Mouse (Mus musculus) C2C12 (cell line): ENCODE data around the gene Prkg1. TPM values are rescaled to one million over a fixed set of nuclear protein-coding genes. Genes with fewer than 3 reads are reported as not detected.
A peak's percentile ranks its signal among the peaks of the same experiment; 100 is the strongest.

ENCODE experiments used
- H3K27me3 ChIP-seq: one replicate; pipeline ENCODE4 v1.6.1; 2011; ENCODE audit not compliant: control insufficient read depth, insufficient read depth, insufficient read length
- H3K36me3 ChIP-seq: one replicate; pipeline ENCODE4 v1.6.1; 2011; ENCODE audit not compliant: control insufficient read depth, insufficient read depth
- H3K4me3 ChIP-seq: one replicate; pipeline ENCODE4 v1.5.1; 2011; ENCODE audit warnings: mild to moderate bottlenecking, control low read depth; ENCODE audit not compliant: poor library complexity, insufficient read depth, severe bottlenecking
- H3K79me2 ChIP-seq: one replicate; pipeline ENCODE4 v1.6.1; 2011; ENCODE audit not compliant: control insufficient read depth, insufficient read depth
- H3K79me3 ChIP-seq: one replicate; pipeline ENCODE4 v1.6.1; 2011; ENCODE audit warnings: low read depth, control low read depth
- H3ac ChIP-seq: one replicate; pipeline ENCODE3; 2011; ENCODE audit warnings: low read depth; ENCODE audit not compliant: control insufficient read depth, insufficient read length
- CEBPB ChIP-seq: IDR thresholded peaks from one replicate; pipeline ENCODE4 v1.6.1; 2011; ENCODE audit warnings: low read depth, mild to moderate bottlenecking, control low read depth, moderate library complexity
- CTCF ChIP-seq: IDR thresholded peaks from one replicate; pipeline ENCODE4 v1.5.1; 2011; ENCODE audit not compliant: control insufficient read depth, insufficient read depth, insufficient read length
- FOSL1 ChIP-seq: IDR thresholded peaks from one replicate; pipeline ENCODE4 v1.8.0; 2011; ENCODE audit warnings: mild to moderate bottlenecking, low read length; ENCODE audit not compliant: poor library complexity, insufficient read depth, severe bottlenecking
- MAX ChIP-seq: IDR thresholded peaks from one replicate; pipeline ENCODE4 v1.6.1; 2011; ENCODE audit warnings: mild to moderate bottlenecking, control low read depth
- MYOD1 ChIP-seq: IDR thresholded peaks from one replicate; pipeline ENCODE4 v1.6.1; 2011; ENCODE audit warnings: low read depth; ENCODE audit not compliant: control insufficient read depth, insufficient read length
- MYOG ChIP-seq: IDR thresholded peaks from one replicate; pipeline ENCODE4 v1.6.1; 2011; ENCODE audit not compliant: control insufficient read depth, insufficient read length; ENCODE audit errors: extremely low read depth
- USF1 ChIP-seq: IDR thresholded peaks from one replicate; pipeline ENCODE4 v1.6.1; 2011; ENCODE audit warnings: low read depth, mild to moderate bottlenecking, control low read depth, moderate library complexity
- polyA plus RNA-seq: library from polyadenylated mRNA; unstranded; fragments of >200 nt; fragmentation: generic; extraction: Trizol; gene quantifications from one replicate; pipeline ENCODE4 v1.2.1, GENCODE M21; 2012; ENCODE audit warnings: missing spikeins

Prkg1 gene
- polyA plus RNA-seq, 1 experiment: 0.47 TPM

DNA sequence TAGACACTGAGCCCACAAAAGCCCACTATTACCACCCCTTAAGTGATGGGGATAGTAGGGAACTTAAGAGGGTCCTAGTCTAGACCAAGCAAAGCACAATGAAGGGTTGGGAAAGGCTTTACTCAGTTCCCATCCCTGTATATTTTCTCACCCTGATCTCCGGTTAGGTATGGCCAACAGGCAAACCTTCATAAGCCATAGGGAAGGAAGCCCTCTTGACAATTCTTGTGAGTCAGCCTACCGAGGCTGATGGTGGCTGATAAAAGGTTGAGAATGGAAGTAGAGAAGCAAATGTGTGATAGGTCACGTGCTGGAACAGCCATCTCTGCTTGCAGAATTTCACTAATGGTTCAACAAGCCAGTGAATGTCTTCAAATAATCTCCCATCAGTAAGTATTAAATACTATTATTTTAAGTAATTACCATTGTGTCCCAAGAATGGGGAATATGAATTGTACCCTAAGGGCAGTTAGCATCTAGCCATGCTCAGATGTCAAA, 16.7 kb upstream of the Prkg1 start:
- H3K79me2 ChIP-seq: no peaks in the 10 kb centered on the region
- no peaks in the 10 kb centered on the region for H3K36me3 ChIP-seq
- TF ChIP-seq MYOD1: no peak
- no peak for TF ChIP-seq CTCF
- TF ChIP-seq FOSL1: no peak
- no peak for TF ChIP-seq MAX
- TF ChIP-seq USF1: no peak
- TF ChIP-seq CEBPB: no peak
- no peak for TF ChIP-seq MYOG
- H3K4me3 ChIP-seq: no peak overlapping the region
- H3K79me3 ChIP-seq: no peaks in the 10 kb centered on the region
- H3ac ChIP-seq: no peak overlapping the region
- no peaks in the 10 kb centered on the region for H3K27me3 ChIP-seq

DNA sequence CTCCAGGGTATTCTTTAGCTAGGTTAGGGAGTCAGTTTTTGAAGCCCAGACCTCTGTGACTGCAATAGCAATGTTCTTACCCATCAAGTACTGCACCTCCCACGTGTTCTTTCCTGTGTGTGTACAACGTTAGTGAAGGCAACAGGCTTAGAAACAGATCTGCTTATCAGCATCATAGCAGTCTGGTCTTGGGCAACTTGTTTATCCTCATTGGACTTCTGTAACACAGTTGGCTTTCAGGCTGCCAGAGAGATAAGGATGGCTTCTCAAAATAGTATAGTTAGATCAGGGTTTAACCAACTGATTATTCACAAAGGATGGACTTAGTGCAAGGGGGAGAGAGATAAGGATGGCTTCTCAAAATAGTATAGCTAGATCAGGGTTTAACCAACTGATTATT, 16.2 kb upstream of the Prkg1 start:
- H3K27me3 ChIP-seq: no peaks in the 10 kb centered on the region
- H3K36me3 ChIP-seq: no peaks in the 10 kb centered on the region
- H3ac ChIP-seq: no peak overlapping the region
- H3K4me3 ChIP-seq: no peak overlapping the region
- H3K79me2 ChIP-seq: no peaks in the 10 kb centered on the region
- no peaks in the 10 kb centered on the region for H3K79me3 ChIP-seq
- TF ChIP-seq CTCF (no peak), MYOG (no peak), MAX (no peak), FOSL1 (no peak), MYOD1 (no peak), CEBPB (no peak), USF1 (no peak)

DNA sequence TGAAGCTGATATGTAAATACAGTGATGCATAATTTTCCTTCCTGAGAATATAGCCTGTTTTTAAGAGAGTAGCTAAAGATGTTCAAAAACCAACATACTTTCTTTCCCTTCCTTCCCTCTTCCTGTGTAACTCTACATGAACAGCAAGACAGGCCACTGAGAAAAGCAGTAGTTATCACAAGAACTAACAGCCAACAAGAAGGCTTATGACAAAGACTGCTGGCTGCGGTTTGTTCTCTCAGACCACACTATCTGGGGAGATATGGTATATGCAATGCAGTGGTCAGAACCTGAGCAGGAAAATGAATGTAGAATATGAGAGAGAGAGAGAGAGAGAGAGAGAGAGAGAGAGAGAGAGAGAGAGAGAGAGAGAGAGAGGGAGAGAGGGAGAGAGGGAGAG, 15.4 kb upstream of the Prkg1 start:
- no peak overlapping the region for H3ac ChIP-seq
- no peaks in the 10 kb centered on the region for H3K79me2 ChIP-seq
- no peak overlapping the region for H3K4me3 ChIP-seq
- H3K79me3 ChIP-seq: no peaks in the 10 kb centered on the region
- TF ChIP-seq USF1: no peak
- no peak for TF ChIP-seq CTCF
- no peak for TF ChIP-seq MAX
- no peak for TF ChIP-seq MYOD1
- H3K36me3 ChIP-seq: no peaks in the 10 kb centered on the region
- H3K27me3 ChIP-seq: no peaks in the 10 kb centered on the region

DNA sequence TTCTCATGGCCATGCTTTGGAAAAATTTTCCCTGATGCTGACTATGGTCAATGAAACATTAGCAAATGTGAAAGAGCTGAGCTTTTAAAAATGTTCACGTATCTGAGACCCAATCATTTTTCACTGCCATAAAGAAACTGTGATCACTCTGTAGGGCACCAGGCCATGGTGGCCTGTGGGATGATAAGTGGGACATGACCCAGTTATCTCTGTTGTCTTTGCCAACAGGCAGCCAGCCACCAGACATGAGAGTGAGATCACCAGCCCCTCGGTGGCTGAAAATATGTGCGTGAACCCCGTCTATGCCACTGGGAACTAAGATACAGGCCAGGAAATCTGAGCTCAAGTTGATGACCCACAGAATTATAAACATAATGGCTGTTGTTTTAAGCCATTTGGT, 14.2 kb upstream of the Prkg1 start:
- TF ChIP-seq USF1: no peak
- TF ChIP-seq MAX: no peak
- no peak for TF ChIP-seq MYOD1
- no peak for TF ChIP-seq CTCF
- TF ChIP-seq CEBPB: no peak
- no peak for TF ChIP-seq MYOG
- Histone ChIP-seq H3K79me3 (no peaks in the 10 kb centered on the region), H3K4me3 (no peak overlapping the region), H3ac (no peak overlapping the region), H3K79me2 (no peaks in the 10 kb centered on the region), H3K27me3 (no peaks in the 10 kb centered on the region), H3K36me3 (no peaks in the 10 kb centered on the region)

DNA sequence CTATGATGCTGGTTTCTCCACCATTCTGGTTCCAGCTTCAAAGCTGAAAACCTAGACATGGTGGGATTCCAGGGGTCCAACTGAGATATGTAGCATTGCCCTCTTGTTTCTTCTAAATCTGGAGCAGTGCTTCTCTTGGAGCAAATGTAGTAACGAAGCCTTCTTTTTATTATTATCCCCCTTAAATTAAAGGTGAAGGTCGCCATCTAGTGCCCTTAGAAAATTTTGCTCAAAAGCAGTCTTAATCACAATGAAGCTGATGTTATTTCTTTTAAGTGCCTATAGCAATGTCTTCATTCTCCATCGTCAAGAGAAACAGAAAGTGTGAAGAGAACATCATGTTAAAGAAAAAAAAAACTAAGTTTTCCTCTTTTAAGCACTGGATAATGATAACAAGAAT, 2.2 kb upstream of the Prkg1 start:
- H3K4me3 ChIP-seq: no peak overlapping the region
- H3K79me3 ChIP-seq: no peaks in the 10 kb centered on the region
- no peak overlapping the region for H3ac ChIP-seq
- H3K36me3 ChIP-seq: no peaks in the 10 kb centered on the region
- TF ChIP-seq USF1: no peak
- TF ChIP-seq MAX: no peak
- TF ChIP-seq FOSL1: no peak
- TF ChIP-seq CTCF: no peak
- no peaks in the 10 kb centered on the region for H3K27me3 ChIP-seq
- no peaks in the 10 kb centered on the region for H3K79me2 ChIP-seq

DNA sequence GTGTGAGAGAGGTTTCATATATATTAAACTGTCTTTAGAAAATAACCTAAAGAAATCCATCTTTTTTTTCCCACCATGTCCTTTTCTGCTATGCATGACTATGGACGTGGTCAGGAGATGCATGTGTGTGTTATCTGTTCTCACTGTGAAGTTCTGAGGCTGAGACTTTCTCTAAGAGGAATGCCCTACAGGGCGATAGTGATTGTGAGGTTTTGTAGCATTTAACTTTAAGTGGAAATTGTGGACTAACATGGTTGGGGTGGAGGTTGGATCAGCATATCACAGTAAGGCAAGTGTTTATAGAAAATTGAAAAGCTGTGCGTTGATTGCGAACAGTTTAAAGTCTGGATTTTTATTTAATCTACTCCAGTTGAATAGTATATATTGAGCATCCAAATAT, 618 bp upstream of the Prkg1 start:
- Histone ChIP-seq H3K79me3 (no peaks in the 10 kb centered on the region), H3K27me3 (no peaks in the 10 kb centered on the region), H3K79me2 (no peaks in the 10 kb centered on the region), H3K4me3 (no peak overlapping the region), H3ac (no peak overlapping the region), H3K36me3 (no peaks in the 10 kb centered on the region)
- TF ChIP-seq USF1 (no peak), CEBPB (no peak)

DNA sequence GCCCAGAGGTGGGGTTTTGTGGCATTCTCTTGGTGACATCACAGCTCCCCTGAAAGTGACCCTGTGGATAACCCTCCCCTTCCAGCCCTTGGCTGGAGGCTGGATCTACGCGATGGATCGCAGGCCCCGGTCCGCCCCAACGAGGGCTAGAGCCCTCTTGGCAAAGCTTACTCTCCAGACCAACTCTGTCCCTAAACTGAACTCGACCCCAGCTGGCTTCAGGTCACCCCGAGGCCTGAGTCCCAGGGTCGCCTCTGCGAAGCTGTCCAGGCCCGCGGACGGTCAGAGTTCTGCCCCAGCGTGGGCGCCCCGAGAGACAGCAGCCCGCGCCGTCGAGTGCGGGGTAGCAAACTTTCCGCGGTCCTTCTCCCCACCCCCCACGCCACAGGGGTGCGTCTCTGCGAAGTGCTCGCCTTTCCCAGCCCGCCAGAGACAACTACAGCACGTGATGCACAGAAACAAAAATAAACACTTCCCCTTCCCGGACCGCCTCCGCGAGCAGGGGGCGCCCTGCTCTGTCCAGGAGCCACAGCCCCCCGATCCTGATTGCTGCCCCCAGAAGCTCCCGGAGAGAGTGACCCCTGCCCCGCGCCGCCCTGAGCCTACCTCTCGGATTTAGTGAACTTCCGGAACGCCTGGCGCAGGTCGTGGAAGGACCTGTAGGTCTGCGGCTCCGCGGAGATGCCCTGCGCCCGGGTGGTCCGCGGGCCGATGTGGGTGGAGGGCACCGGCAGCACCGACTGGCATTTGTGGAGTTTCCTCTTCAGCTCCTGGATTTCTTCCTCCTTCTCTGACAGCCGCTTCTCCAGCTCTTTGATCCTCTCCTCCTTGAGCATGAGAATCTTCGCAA, 657 bp downstream of the Prkg1 start:
- H3K36me3 ChIP-seq: no peaks in the 10 kb centered on the region
- no peaks in the 10 kb centered on the region for H3K79me3 ChIP-seq
- H3K27me3 ChIP-seq: no peaks in the 10 kb centered on the region
- TF ChIP-seq USF1 (peak; percentile 65), MYOG (no peak), CTCF (peak; percentile 6)
- peak overlapping the region; percentile 74 for H3ac ChIP-seq
- peak overlapping the region; percentile 23 for H3K4me3 ChIP-seq
- H3K79me2 ChIP-seq: no peaks in the 10 kb centered on the region
